Mouse (Mus musculus) midbrain, embryonic 12.5 days (tissue): ENCODE measurements around the gene Snrpg. TPM values are rescaled to one million over a fixed set of nuclear protein-coding genes. Genes with fewer than 3 reads are reported as not detected.
A peak's percentile ranks its signal among the peaks of the same experiment; 100 is the strongest.
"Not testable (repeated sequence)": the region's sequence is repeated elsewhere in the genome, so short reads cannot be mapped to it uniquely, and the experiment has no call there.

Source experiments
- ATAC-seq: fragments of 200-750 bp; cut with Nextera tagmentation; 2 replicates; pipeline ENCODE4 v1.8.0; 2017; ENCODE audit warnings: low read depth, moderate TSS enrichment, moderate library complexity; ENCODE audit not compliant: low FRiP score
- H3K27ac ChIP-seq: fragments of 300-500 bp; sonication (generic); replicated peaks from 2 replicates; pipeline ENCODE4 v1.5.1; 2016; ENCODE audit warnings: mild to moderate bottlenecking
- H3K27me3 ChIP-seq: fragments of 300-500 bp; sonication (generic); 2 replicates; pipeline ENCODE4 v1.6.1; 2016; ENCODE audit warnings: mild to moderate bottlenecking
- H3K36me3 ChIP-seq: fragments of 300-500 bp; sonication (generic); 2 replicates; pipeline ENCODE4 v1.6.1; 2016
- H3K4me1 ChIP-seq: fragments of 300-500 bp; sonication (generic); 2 replicates; pipeline ENCODE4 v1.6.1; 2016
- H3K4me2 ChIP-seq: fragments of 300-500 bp; sonication (generic); replicated peaks from 2 replicates; pipeline ENCODE4 v1.6.1; 2016; ENCODE audit warnings: mild to moderate bottlenecking, moderate library complexity
- H3K4me3 ChIP-seq: fragments of 300-500 bp; sonication (generic); 2 replicates; pipeline ENCODE4 v1.5.1; 2016; ENCODE audit warnings: mild to moderate bottlenecking
- H3K9ac ChIP-seq: fragments of 300-500 bp; sonication (generic); replicated peaks from 2 replicates; pipeline ENCODE4 v1.6.1; 2016; ENCODE audit warnings: mild to moderate bottlenecking, moderate library complexity
- H3K9me3 ChIP-seq: fragments of 300-500 bp; sonication (generic); 2 replicates; pipeline ENCODE4 v1.6.1; 2016; ENCODE audit warnings: mild to moderate bottlenecking
- WGBS: fragments of 180-500 bp; shearing (Covaris S2); methylation state at CpG from one replicate; pipeline ENCODE4 v1.1.7; 2016; 5-methylcytosine and 5-hydroxymethylcytosine counted together
- polyA plus RNA-seq: library from polyadenylated mRNA; unstranded; fragments of >200 nt; fragmentation: Nextera tagmentation; extraction: Ambion mirVana; gene quantifications from 2 replicates; pipeline ENCODE4 v1.2.1, GENCODE M21; 2016

Gene Snrpg
- polyA plus RNA-seq, 1 experiment from 2014 or later, result 580 TPM

DNA sequence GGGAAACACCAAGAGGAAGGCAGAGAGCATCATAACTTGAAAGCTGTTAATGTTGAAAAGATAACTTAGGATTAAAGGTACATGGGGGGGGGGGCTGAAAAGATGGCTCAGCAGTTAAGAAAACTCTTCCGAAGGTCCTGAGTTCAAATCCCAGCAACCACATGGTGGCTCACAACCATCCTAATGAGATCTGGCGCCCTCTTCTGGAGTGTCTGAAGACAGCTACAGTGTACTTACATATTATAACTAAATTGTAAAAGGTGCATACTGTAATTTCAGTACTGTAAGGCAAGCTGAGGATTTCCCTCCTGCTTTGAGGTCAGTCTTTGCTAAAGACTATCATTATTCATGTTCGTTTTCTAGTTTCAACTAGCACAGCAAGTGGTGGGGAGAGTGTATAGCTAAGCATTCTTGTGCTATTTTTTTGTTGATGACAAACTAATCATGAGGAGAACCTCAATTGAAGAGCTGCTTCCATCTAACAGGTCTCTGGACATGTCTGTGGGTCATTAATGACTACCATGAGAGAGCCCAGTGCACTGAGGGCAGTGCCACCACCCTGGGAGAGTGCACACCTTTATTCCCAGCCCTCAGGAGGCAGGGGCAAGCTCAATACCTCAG, 901 bp upstream of the Snrpg start:
- ATAC-seq, result no peak
- Histone ChIP-seq H3K4me1 (peaks cover 33% of the 10 kb centered on the region), H3K27me3 (no peaks in the 10 kb centered on the region), H3K9me3 (no peaks in the 10 kb centered on the region), H3K27ac (peak overlapping the region; percentile 92), H3K4me2 (peak overlapping the region; percentile 73), H3K4me3 (peak overlapping the region; percentile 69), H3K9ac (peak overlapping the region; percentile 66), H3K36me3 (peaks cover 12% of the 10 kb centered on the region; the same call in 1 of the 2 replicates)
- 65% methylated on average over 3 of the region's 3 CpGs for WGBS

DNA sequence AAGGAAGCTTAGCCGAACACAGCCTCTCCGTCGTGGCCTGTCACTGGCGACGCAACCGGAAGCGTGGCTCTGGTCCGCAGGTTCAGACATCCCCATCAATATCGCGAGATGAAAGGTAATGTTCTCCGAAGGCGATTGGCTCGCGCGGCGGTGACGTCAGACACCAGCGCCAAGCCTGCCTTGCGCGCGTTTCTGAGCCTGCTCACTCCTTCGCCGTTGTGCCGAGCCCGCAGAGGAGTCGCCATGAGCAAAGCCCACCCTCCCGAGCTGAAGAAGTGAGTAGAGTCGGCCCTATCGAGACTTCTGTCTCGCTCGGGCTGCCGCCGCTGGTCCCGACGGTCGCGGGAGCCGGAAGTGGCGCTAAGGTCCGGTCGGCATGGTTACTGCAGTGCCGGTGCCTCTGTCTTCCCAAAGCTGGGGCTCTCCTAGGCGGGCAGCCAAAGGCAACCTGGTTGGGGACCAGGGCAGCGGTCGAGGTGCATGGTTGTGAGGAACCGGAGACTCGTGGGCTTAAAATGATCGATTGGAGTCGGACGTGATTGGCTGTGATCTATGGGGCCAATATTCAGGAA, 322 bp downstream of the Snrpg start:
- Histone ChIP-seq H3K4me1 (peaks cover 28% of the 10 kb centered on the region), H3K9ac (peak overlapping the region; percentile 74), H3K36me3 (peaks cover 20% of the 10 kb centered on the region), H3K4me3 (peak overlapping the region; percentile 69), H3K27ac (peak overlapping the region; percentile 92), H3K27me3 (no peaks in the 10 kb centered on the region), H3K9me3 (no peaks in the 10 kb centered on the region), H3K4me2 (peak overlapping the region; percentile 73)
- WGBS, result under 1% methylated on average over 50 of the region's 50 CpGs
- ATAC-seq, result peak; percentile 96

DNA sequence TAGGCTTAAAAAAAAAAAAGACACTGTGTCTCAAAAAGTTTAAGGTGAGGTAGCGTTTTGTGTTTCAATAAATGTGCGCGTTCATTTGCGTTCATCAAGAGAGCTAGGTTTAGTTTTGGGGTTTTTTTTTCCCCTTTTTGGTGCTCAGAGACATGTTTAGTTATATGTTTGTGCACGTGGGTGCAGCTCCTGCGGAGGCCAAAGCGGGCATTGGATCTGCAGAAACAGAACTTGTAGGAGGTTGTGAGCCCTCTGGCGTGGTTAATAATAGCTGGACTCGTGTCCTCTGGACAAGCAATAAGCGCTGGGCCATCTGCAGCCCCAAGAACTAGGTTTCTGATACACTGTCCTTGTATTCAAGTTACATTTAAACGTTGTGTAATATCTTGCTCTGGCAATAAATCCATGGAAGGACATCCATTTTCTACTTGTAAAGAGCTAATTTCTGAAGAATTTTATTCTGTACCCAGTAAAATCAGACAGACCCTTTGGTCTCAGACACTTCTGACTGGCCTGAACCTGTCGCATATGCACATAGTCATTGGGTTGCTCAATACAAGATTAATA, 929 bp downstream of the Snrpg start:
- H3K27me3 ChIP-seq, result no peaks in the 10 kb centered on the region
- 3% methylated on average over 12 of the region's 12 CpGs for WGBS
- H3K9ac ChIP-seq, result peak overlapping the region; percentile 74
- H3K9me3 ChIP-seq, result no peaks in the 10 kb centered on the region
- peaks cover 25% of the 10 kb centered on the region for H3K4me1 ChIP-seq
- peak overlapping the region; percentile 69 for H3K4me3 ChIP-seq
- no peak for ATAC-seq
- H3K27ac ChIP-seq, result peak overlapping the region; percentile 75
- peak overlapping the region; percentile 73 for H3K4me2 ChIP-seq
- peaks cover 26% of the 10 kb centered on the region for H3K36me3 ChIP-seq

DNA sequence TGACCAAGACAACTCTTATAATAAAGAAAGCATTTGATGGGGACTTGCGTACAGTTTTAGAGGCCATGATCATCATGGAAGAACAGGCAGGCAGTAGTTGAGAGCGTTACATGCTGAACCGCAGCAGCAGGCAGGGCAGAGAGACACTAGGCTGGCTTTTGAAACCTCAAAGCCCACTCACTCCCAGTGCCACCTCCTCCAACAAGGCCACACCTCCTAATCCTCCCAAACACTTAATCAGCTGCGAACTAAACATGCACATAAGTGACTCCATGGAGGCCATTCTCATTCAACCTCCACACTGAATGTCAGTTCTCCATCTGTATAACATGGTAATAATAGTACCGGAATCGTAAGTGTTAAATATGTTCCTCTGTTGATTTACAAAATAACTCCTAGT, 2.5 kb downstream of the Snrpg start:
- Histone ChIP-seq H3K27ac (no peak overlapping the region), H3K27me3 (no peaks in the 10 kb centered on the region), H3K36me3 (peaks cover 35% of the 10 kb centered on the region), H3K4me1 (peaks cover 25% of the 10 kb centered on the region), H3K4me3 (no peak overlapping the region), H3K4me2 (no peak overlapping the region), H3K9ac (no peak overlapping the region), H3K9me3 (no peaks in the 10 kb centered on the region)
- no peak for ATAC-seq
- 91% methylated on average over 6 of the region's 6 CpGs for WGBS

DNA sequence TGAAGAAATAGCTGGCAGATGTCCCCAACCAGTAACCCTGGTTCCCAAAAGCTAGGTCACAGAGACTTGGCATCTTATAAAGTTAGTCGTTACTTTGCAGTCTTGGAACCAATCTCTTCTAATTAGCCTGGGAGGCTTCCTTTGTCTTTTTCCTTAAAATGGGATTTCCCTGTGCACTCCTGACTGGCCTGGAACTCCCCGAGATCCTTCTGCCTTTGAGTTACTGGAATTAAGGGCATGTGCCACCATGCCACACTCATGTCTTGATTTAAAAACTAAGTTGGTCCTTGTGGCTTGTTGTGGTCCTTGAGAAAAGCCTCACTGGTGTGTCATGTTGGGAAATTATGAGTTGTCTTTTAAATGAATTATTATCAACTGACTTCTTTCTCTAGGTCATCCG, 7.2 kb downstream of the Snrpg start:
- no peak for ATAC-seq
- H3K27me3 ChIP-seq, result no peaks in the 10 kb centered on the region
- H3K36me3 ChIP-seq, result peaks cover 48% of the 10 kb centered on the region
- no peaks in the 10 kb centered on the region for H3K9me3 ChIP-seq
- WGBS, result 90% methylated on average over 3 of the region's 3 CpGs
- no peak overlapping the region for H3K4me2 ChIP-seq
- no peak overlapping the region for H3K9ac ChIP-seq
- H3K4me1 ChIP-seq, result 0 out of 2 replicates have a peak, but pooled peaks cover 3% of the 10 kb centered on the region
- no peak overlapping the region for H3K4me3 ChIP-seq
- no peak overlapping the region for H3K27ac ChIP-seq

DNA sequence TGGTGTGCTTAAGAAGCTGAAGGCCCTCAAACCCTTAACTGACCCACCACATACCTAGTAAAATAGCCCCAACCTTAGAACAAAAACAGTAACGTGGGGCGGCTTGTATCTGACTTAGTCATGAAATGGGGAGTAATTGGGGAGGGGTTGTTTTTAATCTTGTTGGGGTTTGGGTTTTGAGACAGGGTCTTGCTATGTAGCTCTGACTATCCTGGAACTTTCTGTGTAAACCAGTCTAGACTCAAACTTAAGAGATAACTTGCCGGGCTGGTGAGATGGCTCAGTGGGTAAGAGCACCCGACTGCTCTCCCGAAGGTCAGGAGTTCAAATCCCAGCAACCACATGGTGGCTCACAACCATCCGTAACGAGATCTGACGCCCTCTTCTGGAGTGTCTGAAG, 9.0 kb downstream of the Snrpg start:
- H3K27me3 ChIP-seq, H3K4me3 ChIP-seq, H3K4me2 ChIP-seq, H3K9ac ChIP-seq, H3K27ac ChIP-seq, H3K9me3 ChIP-seq, H3K4me1 ChIP-seq, ATAC-seq: not testable (repeated sequence)
- peaks cover 47% of the 10 kb centered on the region for H3K36me3 ChIP-seq
- WGBS, result 74% methylated on average over 8 of the region's 8 CpGs

DNA sequence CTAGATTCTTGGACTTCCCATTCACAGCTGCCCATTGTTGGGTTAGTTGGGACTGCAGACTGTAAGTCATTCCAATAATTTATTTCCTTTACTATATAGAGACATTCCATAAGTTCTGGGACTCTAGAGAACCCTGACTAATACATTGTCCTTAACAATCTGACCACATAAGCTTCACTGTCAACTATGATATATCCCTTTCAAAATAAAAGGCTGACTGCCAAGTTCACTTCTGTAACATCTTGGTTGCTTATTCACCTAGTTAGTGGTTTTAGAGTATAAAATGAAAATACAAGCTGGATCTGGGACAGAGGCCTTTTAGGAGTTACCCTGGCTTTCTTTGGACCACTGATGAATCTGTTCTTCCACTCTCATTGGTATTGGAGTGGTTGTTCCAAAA, 11.4 kb downstream of the Snrpg start:
- no peak overlapping the region for H3K9ac ChIP-seq
- no peak overlapping the region for H3K4me2 ChIP-seq
- no peak for ATAC-seq
- no peaks in the 10 kb centered on the region for H3K27me3 ChIP-seq
- no peak overlapping the region for H3K27ac ChIP-seq
- peaks cover 47% of the 10 kb centered on the region for H3K36me3 ChIP-seq
- H3K9me3 ChIP-seq, result no peaks in the 10 kb centered on the region
- no peak overlapping the region for H3K4me3 ChIP-seq
- no peaks in the 10 kb centered on the region for H3K4me1 ChIP-seq

DNA sequence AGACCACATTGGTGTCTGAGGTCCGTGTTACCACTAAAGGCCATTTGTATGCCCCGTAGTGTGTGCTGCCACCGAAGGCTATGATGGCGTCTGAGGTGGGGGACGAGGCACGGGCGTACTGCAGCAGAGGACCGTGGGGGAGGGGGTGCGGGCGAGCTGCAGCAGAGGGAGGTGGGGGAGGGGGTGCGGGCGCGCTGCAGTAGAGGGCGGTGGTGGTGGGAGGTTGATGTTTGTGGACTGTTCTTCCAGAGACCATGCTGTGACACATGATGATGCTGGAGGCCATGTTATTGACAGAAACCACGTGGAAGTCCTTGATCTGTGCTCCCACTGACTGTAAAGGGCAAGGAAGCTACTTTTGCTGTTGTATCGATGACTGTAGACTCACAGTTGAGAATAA, 12.3 kb downstream of the Snrpg start:
- 54% methylated on average over 16 of the region's 16 CpGs for WGBS
- Histone ChIP-seq H3K27me3 (no peaks in the 10 kb centered on the region), H3K36me3 (peaks cover 47% of the 10 kb centered on the region), H3K4me3 (no peak overlapping the region), H3K9me3 (no peaks in the 10 kb centered on the region), H3K27ac (no peak overlapping the region), H3K4me1 (no peaks in the 10 kb centered on the region), H3K4me2 (no peak overlapping the region), H3K9ac (no peak overlapping the region)
- no peak for ATAC-seq

DNA sequence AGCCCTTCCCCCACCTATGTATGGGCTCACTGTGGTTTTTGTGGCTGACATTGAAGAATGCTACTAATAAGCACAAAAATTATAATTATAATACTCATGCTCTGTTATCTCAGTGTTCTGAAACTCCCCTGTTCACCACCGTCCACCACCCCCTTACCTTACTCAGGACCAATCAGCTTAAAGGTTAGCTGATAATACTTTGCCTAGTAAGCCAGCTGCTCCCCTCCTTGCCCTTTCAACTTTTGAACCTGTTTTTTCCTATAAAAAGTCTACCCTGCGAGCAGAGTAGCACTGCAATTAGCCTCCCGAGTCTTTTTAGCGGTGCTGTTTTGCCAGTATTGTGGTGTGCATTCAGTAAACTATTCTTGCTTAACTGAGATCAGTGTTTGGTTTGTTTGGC, 13.6 kb downstream of the Snrpg start:
- peaks cover 47% of the 10 kb centered on the region for H3K36me3 ChIP-seq
- no peak overlapping the region for H3K27ac ChIP-seq
- no peak overlapping the region for H3K4me3 ChIP-seq
- WGBS, result 81% methylated on average over 4 of the region's 4 CpGs
- H3K9me3 ChIP-seq, result no peaks in the 10 kb centered on the region
- no peak for ATAC-seq
- no peaks in the 10 kb centered on the region for H3K4me1 ChIP-seq
- no peak overlapping the region for H3K9ac ChIP-seq
- H3K4me2 ChIP-seq, result no peak overlapping the region
- no peaks in the 10 kb centered on the region for H3K27me3 ChIP-seq

DNA sequence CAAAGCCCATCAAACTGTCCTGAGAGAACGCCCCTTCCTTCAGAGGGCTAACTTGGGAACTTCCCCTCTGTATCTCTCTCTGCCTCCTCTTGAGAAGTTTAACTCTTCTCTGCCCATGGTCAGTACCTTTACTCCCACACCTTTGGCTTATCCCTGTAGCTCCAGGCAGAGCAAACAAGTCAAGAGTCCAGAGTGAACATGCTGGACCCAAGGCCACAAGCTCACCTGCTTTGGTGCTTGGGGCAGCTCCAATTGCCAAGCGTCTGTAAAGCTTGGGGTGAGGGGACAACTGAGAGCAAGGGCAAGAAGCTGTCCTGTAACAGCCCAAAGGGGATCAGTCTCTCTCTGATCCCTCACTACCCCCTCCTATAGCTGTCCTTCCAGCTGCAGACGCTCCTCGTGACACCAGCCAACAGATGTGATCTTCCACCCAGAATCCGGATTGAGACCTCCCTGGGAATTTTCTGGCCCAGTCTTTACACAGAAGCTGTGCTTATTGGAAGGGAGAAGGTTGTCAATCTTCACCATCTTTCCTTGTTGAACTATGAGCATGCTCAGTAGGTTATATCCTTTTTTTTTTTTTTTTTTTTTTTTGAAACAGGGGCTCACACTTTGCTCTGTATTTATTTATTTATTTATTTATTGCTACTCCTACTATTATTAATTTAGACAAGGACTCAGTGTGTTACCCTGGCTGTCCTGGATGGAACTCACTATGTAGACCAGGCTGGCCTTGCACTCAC, 14.4 kb downstream of the Snrpg start:
- Histone ChIP-seq H3K4me1 (no peaks in the 10 kb centered on the region), H3K9ac (no peak overlapping the region), H3K27me3 (no peaks in the 10 kb centered on the region), H3K36me3 (peaks cover 50% of the 10 kb centered on the region), H3K27ac (no peak overlapping the region), H3K9me3 (no peaks in the 10 kb centered on the region), H3K4me3 (no peak overlapping the region), H3K4me2 (no peak overlapping the region)
- WGBS, result 86% methylated on average over 5 of the region's 5 CpGs
- ATAC-seq, result no peak

DNA sequence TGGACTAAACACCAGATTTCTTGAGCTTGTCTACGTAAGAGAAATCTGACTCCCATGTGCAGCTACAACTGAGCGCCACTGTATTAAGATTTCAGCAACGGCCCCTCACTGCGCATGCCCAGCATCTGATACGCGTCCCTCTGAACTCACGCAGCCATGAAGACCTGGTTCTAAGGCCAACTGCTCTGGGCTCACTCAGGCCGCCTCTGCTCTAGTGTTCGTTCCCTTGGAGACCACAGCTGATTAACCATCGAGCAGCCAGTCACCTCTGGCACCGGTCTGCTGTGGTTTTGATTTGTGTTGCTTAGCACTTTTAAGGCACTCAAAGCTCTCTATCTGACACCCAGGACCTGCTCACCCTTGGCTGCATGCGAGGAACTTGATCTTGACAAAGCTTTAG, 16.2 kb downstream of the Snrpg start:
- ATAC-seq, result no peak
- H3K36me3 ChIP-seq, result peaks cover 68% of the 10 kb centered on the region
- no peak overlapping the region for H3K9ac ChIP-seq
- H3K9me3 ChIP-seq, result no peaks in the 10 kb centered on the region
- no peak overlapping the region for H3K4me3 ChIP-seq
- H3K27me3 ChIP-seq, result no peaks in the 10 kb centered on the region
- H3K27ac ChIP-seq, result no peak overlapping the region
- 86% methylated on average over 12 of the region's 12 CpGs for WGBS
- no peaks in the 10 kb centered on the region for H3K4me1 ChIP-seq
- no peak overlapping the region for H3K4me2 ChIP-seq

DNA sequence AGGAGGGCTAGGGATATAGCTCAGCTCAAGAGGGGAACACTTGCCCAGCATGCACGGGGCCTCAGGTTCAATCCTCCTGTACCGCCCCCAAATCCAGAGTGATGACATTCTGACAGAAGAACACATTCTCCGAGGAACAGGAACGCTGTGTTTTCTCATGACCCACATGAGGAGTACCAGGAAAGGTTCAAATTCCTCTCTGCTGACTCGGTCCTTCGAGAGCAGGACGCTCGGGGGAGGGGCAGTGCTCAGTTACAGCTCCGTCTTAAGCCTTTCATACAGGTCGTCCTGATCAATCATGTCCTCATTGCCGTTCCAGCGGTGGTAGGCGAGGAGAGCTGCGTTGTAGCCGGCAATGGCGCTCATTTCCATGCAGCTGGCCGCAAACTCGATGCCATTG, 17.4 kb downstream of the Snrpg start:
- Histone ChIP-seq H3K27me3 (no peaks in the 10 kb centered on the region), H3K4me2 (no peak overlapping the region), H3K4me1 (0 out of 2 replicates have a peak, but pooled peaks cover under 1% of the 10 kb centered on the region), H3K9ac (no peak overlapping the region), H3K9me3 (no peaks in the 10 kb centered on the region), H3K4me3 (no peak overlapping the region), H3K27ac (no peak overlapping the region), H3K36me3 (peaks cover 72% of the 10 kb centered on the region)
- WGBS, result 89% methylated on average over 18 of the region's 18 CpGs
- no peak for ATAC-seq
